Mouse (Mus musculus) embryonic fibroblast, embryonic 13.5 days (primary cell): ENCODE measurements around the gene Cdx2. TPM values are rescaled to one million over a fixed set of nuclear protein-coding genes. Genes with fewer than 3 reads are reported as not detected.

Experiments used
- H3K27ac ChIP-seq: 2 replicates; pipeline ENCODE4 v1.5.1; 2012; ENCODE audit warnings: low read length, control low read depth, inconsistent platforms; ENCODE audit not compliant: insufficient read depth
- H3K4me1 ChIP-seq: 2 replicates; pipeline ENCODE4 v1.6.1; 2011; ENCODE audit warnings: low read length; ENCODE audit not compliant: control insufficient read depth, insufficient read depth
- H3K4me3 ChIP-seq: 2 replicates; pipeline ENCODE4 v1.5.1; 2011; ENCODE audit warnings: mild to moderate bottlenecking, control low read depth, low read length; ENCODE audit not compliant: insufficient read depth
- CTCF ChIP-seq: IDR thresholded peaks from 2 replicates; pipeline ENCODE4 v1.5.1; 2011; ENCODE audit warnings: mild to moderate bottlenecking, control low read depth, low read length, moderate library complexity, borderline replicate concordance; ENCODE audit not compliant: insufficient read depth
- POLR2A ChIP-seq: IDR thresholded peaks from 2 replicates; pipeline ENCODE4 v1.6.1; 2011; ENCODE audit warnings: low read depth, mild to moderate bottlenecking, control low read depth, low read length, moderate library complexity
- polyA plus RNA-seq: library from polyadenylated mRNA; stranded (reverse); fragments of >200 nt; gene quantifications from 2 replicates; pipeline ENCODE4 v1.2.4, GENCODE M21; 2011; ENCODE audit warnings: low read depth; ENCODE audit not compliant: missing spikeins, insufficient read length

Gene Cdx2
- polyA plus RNA-seq, 1 experiment, result not detected

DNA sequence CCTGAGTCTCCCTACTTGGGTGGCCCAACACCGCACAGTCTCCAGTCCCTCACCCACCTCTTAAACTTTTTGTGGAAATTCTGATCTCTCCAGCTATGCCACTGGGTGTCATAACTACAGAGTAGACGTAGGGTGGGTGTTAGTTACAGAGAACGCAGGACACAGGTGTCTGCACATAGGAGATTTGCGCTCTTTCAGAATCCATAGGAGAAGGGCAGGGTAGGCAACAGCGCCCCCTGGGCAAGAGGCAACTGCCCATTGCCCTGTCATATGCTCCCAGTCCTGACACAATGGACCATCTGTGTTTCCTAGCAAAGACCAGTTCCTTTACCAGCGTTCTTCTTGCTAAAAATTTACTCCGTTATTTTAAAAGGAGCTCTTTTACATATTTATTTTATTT is 10.9 kb upstream of the Cdx2 start:
- no peak overlapping the region for H3K27ac ChIP-seq
- peak; percentile 64; the same call in 1 of the 2 replicates for TF ChIP-seq CTCF
- TF ChIP-seq POLR2A, result no peak
- H3K4me1 ChIP-seq, result no peaks in the 10 kb centered on the region; the same call in 1 of the 2 replicates
- no peak overlapping the region for H3K4me3 ChIP-seq

DNA sequence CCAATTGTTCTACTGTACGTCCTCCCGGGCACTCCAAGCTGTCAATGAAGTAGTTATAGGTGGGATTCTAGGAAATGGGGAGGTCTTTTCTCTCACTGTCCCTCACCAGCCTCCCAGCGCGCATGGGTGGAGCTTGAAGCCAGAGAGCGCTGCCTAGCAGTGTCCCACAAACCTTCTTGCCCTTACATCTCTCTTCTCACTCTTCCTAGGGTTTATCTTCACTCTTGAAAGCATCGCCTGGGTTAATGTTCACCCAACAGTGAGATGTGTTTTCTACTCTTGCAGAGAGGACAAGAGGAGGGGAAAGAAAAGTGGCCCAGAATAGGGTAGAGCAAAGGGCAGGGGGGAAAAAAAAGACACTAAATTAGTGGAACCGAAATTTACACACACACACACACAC is 10.3 kb upstream of the Cdx2 start:
- TF ChIP-seq POLR2A (no peak), CTCF (no peak)

DNA sequence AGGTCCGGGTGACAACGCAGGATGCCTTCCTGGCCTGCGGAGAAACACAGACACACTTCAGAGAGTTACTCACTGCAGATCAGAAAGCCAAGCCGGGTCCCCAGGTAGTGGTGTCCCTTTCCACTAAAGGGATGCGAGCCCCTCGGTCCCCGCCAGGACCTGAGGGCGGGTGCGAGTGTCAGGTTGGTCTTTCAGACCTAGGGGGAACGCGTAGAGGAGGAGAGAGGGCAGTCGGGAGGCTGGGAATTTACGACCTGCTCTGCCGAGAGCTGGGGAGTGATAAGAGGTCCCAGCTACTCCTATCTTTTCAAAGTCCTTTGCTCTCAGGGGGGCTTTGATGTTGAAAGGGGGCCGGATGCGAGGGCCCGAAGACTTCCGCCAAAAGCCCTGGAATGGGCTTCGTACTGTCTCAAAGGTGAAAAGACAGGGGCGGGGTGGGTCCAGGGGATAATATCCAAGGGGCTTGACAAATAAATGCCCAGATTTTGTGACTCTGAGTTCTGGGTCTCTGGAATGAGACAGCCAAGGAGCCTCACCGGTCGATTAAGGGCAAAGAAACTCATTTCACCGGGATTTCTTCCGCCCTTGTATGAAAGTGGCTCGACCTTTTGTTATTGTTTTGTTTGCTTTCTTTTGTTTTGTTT is 8.5 kb upstream of the Cdx2 start:
- Histone ChIP-seq H3K4me3 (no peak overlapping the region), H3K4me1 (no peaks in the 10 kb centered on the region; the same call in 1 of the 2 replicates), H3K27ac (no peak overlapping the region)
- no peak for TF ChIP-seq CTCF
- TF ChIP-seq POLR2A, result no peak

More for the DNA sequence above, 10.3 kb upstream of the Cdx2 start:
- Histone ChIP-seq H3K4me1 (no peaks in the 10 kb centered on the region; the same call in 1 of the 2 replicates), H3K27ac (no peak overlapping the region), H3K4me3 (no peak overlapping the region)

DNA sequence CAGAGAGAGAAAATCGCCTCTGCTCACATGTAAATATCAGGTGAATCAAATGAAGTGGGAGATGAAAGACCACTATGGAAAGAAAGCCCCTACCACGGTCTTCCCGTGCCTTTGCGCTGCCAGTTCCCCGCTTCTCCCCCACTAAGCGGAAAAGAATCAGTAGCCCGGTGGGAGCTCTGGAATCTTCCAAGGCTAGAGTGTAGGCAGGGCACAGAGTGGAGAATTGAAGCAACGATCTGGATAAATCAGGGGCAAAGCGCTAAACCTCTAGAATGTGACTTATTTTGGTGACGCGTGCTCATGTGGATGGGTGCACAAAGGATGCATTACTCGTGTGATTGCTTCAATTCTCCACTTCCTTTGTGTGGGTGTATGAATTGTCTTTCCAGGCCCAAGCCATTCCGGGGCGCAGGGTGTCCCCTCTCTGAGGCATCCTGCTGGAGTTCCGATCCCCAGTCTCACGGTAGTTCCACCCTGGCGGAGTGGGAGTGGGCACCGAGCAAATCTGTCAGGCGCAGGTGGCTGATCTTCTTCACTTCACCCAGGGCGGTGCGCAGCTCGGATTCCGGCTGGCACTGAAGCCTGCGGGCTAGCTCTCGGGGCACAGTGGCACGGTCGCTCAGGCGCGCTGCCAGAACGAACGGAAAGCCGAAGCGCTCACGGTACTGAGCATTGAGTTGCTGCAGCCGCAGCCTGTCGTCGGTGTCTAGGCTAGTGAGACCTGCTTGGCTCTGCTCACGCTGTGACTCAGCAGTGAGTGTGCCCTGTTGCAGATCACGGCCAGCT is 7.8 kb upstream of the Cdx2 start:
- Histone ChIP-seq H3K4me1 (no peaks in the 10 kb centered on the region; the same call in 1 of the 2 replicates), H3K27ac (no peak overlapping the region), H3K4me3 (no peak overlapping the region)
- TF ChIP-seq CTCF, result no peak
- no peak for TF ChIP-seq POLR2A

DNA sequence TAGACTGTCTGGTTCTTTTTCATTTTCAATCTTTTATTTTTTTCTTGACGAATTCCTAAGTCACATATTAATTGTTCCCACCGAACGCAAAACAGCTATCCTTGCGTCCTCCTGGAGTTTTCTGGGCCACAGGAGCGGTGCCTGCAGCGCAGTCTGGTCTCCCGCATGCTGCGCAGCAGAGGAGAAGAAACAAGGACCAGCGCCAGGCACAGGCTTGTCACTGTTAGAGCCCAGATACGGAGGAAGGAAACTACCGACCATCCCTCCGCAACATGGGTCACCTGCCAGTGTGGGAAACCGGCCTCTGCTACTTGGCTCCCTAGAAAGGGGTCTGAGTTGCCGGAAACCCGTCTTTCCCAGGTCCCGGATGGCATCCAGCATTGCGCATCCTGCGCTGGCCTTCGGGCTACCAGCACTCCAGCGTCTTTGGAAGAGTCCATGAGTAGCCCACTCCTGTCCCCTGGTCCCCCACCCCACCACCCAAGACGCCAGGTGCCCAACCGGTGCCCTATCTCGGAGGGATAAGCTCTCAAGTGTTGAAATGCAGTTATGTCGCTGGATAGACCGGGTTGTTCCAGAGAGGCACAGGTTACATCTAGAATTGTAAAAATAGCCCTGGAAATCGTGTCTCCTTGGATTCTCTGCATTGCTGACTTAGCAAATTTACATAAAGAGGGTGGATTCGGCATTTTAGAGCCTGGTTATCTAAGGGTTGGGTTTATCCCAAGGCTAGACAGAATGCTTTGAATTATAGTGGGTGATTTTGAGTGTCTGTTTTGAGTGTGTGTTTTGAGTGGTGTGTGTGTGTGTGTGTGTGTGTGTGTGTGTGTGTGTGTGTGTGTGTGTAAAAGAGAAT is 6.0 kb upstream of the Cdx2 start:
- H3K4me1 ChIP-seq, result no peaks in the 10 kb centered on the region; the same call in 1 of the 2 replicates
- TF ChIP-seq CTCF (no peak), POLR2A (no peak)

DNA sequence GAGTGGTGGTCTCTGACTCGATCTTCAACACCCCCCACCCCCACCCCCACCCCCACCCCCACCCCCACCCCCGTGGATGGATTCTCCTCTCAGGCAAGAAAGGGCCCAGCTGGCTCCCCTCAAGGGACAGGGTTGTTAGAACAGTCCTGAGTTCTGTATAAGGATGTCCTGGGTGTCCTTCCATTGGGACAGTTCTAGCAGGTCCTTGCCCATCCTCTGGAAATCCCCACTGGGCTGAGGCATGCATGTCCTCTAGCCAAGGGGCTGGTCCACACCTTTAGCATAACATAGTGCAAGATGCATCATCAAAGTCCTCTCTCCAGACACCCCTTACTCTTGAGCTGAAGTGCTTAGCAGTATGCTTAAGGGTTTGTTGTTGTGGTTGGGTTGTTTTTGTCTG is 2.7 kb upstream of the Cdx2 start:
- H3K27ac ChIP-seq, result no peak overlapping the region
- no peaks in the 10 kb centered on the region for H3K4me1 ChIP-seq
- TF ChIP-seq POLR2A (no peak), CTCF (no peak)
- H3K4me3 ChIP-seq, result no peak overlapping the region

More for the DNA sequence above, 6.0 kb upstream of the Cdx2 start:
- H3K4me3 ChIP-seq, result no peak overlapping the region
- no peak overlapping the region for H3K27ac ChIP-seq

DNA sequence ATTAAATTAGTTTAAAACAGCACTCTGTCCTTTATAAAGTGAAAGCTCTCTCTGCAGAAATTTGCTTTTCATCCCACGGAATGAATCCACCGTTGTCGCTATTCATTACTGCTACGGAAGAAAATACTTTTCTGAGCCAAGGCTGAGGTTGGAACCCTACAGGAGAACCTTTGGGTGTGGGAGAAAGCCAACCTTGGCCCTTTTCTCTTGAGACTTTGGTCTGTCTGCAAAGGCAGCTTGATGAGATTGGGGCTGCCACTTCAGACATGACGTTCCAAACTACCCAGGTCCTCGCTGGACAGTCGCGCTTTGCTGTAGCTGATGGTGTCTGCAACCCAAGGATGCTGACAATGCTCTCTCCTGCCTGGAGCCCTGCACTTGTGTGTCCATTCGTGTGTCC is 1.4 kb upstream of the Cdx2 start:
- TF ChIP-seq CTCF (no peak), POLR2A (no peak)
- H3K4me1 ChIP-seq, result no peaks in the 10 kb centered on the region

DNA sequence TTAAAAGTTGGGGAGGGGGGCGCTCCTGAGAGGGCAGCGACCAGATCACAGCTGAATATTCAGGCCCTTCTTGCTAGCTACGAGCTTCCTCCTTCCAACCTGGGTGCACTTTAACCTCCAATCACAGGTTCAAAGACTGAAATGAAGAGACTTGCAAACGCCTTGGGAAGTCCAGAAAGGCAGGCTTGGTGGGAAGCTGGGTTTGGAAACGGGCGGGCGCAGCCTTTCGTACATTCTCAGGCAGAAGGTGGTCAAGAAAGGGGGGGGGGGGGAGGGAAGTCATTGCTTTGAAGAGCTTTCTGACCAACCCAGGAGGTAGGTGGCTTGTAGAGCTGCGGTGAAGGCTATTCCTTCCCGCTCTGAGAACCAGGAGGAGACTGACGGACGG is 322 bp upstream of the Cdx2 start:
- no peak for TF ChIP-seq POLR2A
- TF ChIP-seq CTCF, result no peak
- no peak overlapping the region for H3K4me3 ChIP-seq

More for the DNA sequence above, 1.4 kb upstream of the Cdx2 start:
- H3K27ac ChIP-seq, result no peak overlapping the region
- H3K4me3 ChIP-seq, result no peak overlapping the region

DNA sequence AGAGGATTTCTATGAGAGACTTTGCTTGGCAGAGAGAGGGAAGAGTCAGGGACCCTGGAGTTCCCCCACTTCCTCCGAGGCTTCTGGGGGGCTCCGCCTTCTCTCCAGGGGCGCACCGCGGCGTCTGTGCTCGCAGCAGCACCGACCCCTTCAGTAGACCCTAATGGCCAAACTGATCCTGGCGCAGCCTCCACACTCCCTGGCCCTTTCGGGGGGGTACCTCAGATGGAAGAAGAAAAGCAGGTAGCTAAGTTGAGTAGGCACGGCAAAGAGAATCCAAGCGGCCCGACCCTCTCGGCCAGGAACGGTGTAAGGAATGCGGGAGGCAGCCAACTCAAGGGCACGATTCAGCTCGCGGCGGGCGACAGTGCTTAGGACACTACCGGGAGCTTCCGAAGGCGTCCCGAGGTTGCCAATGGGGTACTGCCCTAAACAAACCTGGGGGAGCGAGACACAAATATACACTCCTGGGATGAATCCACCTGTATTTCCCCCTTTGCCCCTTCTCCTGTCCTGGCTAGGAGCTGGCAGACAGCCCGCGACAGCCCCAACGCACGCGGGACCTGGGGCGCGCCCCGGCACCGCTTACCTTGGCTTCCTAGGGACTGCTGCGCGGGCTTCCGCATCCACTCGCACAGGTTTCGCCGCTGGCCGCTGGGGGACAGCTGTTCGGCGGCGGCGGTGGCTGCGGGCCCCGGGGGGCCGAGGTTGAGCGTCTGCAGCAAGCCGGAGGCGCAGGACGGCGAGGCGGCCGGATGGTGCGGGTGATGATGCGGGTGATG is 1.0 kb downstream of the Cdx2 start:
- Histone ChIP-seq H3K4me3 (no peak overlapping the region), H3K4me1 (no peaks in the 10 kb centered on the region), H3K27ac (no peak overlapping the region)

More for the DNA sequence above, 322 bp upstream of the Cdx2 start:
- no peak overlapping the region for H3K27ac ChIP-seq
- H3K4me1 ChIP-seq, result no peaks in the 10 kb centered on the region

More for the DNA sequence above, 1.0 kb downstream of the Cdx2 start:
- TF ChIP-seq POLR2A (no peak), CTCF (no peak)
